Mouse (Mus musculus) right cerebral cortex, postnatal 25 days (tissue): ENCODE data around the gene Plekhg6.

Experiments
- DNase-seq: peaks from one replicate; pipeline ENCODE4 v3.0.0; 2022

Gene Plekhg6

GRCm38 (mm10) chr6:125380372-125381360 is at the start of gene Plekhg6:
Gene Plekhg6, minus strand, starts transcription at chr6:125380793.
- DNase-seq = no peak

- DNase-seq = no peak
Observed at GRCm38 (mm10) chr6:125429741-125430140, 49.1 kb upstream of the Plekhg6 start.

GRCm38 (mm10) chr6:125426383-125427360 is 46.1 kb upstream of the Plekhg6 start:
- peak; percentile 66 for DNase-seq

GRCm38 (mm10) chr6:125425205-125426090 is 44.9 kb upstream of the Plekhg6 start:
- no peak for DNase-seq

- DNase-seq = no peak
Observed at GRCm38 (mm10) chr6:125424156-125424555, 43.6 kb upstream of the Plekhg6 start.

- DNase-seq = no peak
Observed at GRCm38 (mm10) chr6:125423507-125423906, 42.9 kb upstream of the Plekhg6 start.

- no peak for DNase-seq
Observed at GRCm38 (mm10) chr6:125423099-125423498, 42.5 kb upstream of the Plekhg6 start.

GRCm38 (mm10) chr6:125422051-125422822 is 41.6 kb upstream of the Plekhg6 start:
- no peak for DNase-seq

- no peak for DNase-seq
Observed at GRCm38 (mm10) chr6:125420458-125421063, 40.0 kb upstream of the Plekhg6 start.

- DNase-seq = peak; percentile 74
Observed at GRCm38 (mm10) chr6:125418744-125419143, 38.2 kb upstream of the Plekhg6 start.

GRCm38 (mm10) chr6:125413326-125413725 is 32.7 kb upstream of the Plekhg6 start:
- no peak for DNase-seq

GRCm38 (mm10) chr6:125411661-125412060 is 31.1 kb upstream of the Plekhg6 start:
- DNase-seq = no peak

- DNase-seq = no peak
Observed at GRCm38 (mm10) chr6:125410995-125411547, 30.5 kb upstream of the Plekhg6 start.

- no peak for DNase-seq
Observed at GRCm38 (mm10) chr6:125410551-125410950, 30.0 kb upstream of the Plekhg6 start.

- DNase-seq = no peak
Observed at GRCm38 (mm10) chr6:125407657-125408056, 27.1 kb upstream of the Plekhg6 start.

- no peak for DNase-seq
Observed at GRCm38 (mm10) chr6:125407224-125407623, 26.6 kb upstream of the Plekhg6 start.

- no peak for DNase-seq
Observed at GRCm38 (mm10) chr6:125405461-125406382, 25.1 kb upstream of the Plekhg6 start.

- DNase-seq = no peak
Observed at GRCm38 (mm10) chr6:125389853-125390252, 9.3 kb upstream of the Plekhg6 start.

- DNase-seq = no peak
Observed at GRCm38 (mm10) chr6:125386080-125386479, 5.5 kb upstream of the Plekhg6 start.
